Mouse (Mus musculus) kidney, postnatal 4 days (tissue): Measurements from ENCODE around the gene Cisd1.

ENCODE experiments used
- DNase-seq, 2 experiments: peaks; one replicate each; pipeline ENCODE4 v3.0.0; 2021; ENCODE audit warnings: mixed read lengths in 2 of 2

Cisd1 gene

GRCm38 (mm10) chr10:71326123-71326522, 18.6 kb downstream of the Cisd1 start:
- DNase-seq, result no peak

GRCm38 (mm10) chr10:71323669-71324068, 21.1 kb downstream of the Cisd1 start:
- no peak for DNase-seq

GRCm38 (mm10) chr10:71316497-71316896, 28.3 kb downstream of the Cisd1 start:
- no peak for DNase-seq

GRCm38 (mm10) chr10:71316056-71316455, 28.7 kb downstream of the Cisd1 start:
- DNase-seq, result no peak

GRCm38 (mm10) chr10:71314596-71314995, 30.2 kb downstream of the Cisd1 start:
- no peak for DNase-seq

- no peak for DNase-seq
These were observed 34.5 kb downstream of the Cisd1 start for GRCm38 (mm10) chr10:71310288-71310687.

- DNase-seq, result no peak
These were observed 36.6 kb downstream of the Cisd1 start for GRCm38 (mm10) chr10:71308199-71308598.

- DNase-seq, result no peak
These were observed 38.0 kb downstream of the Cisd1 start for GRCm38 (mm10) chr10:71306759-71307158.

GRCm38 (mm10) chr10:71306190-71306589, 38.6 kb downstream of the Cisd1 start:
- peak; percentile 35 to 46 for DNase-seq

GRCm38 (mm10) chr10:71302490-71302889, 42.3 kb downstream of the Cisd1 start:
- peak in 1 of 2 experiments; percentile 16 for DNase-seq

GRCm38 (mm10) chr10:71300161-71300560, 44.6 kb downstream of the Cisd1 start:
- no peak for DNase-seq

GRCm38 (mm10) chr10:71293245-71293644, 51.5 kb downstream of the Cisd1 start:
- DNase-seq, result no peak

GRCm38 (mm10) chr10:71292254-71292653, 52.5 kb downstream of the Cisd1 start:
- peak in 1 of 2 experiments; percentile 28 for DNase-seq

GRCm38 (mm10) chr10:71291801-71292200, 53.0 kb downstream of the Cisd1 start:
- no peak for DNase-seq

GRCm38 (mm10) chr10:71291179-71291661, 53.5 kb downstream of the Cisd1 start:
- peak; percentile 21 to 53 for DNase-seq

- DNase-seq, result peak; percentile 89 to 92
These were observed 59.6 kb downstream of the Cisd1 start, which contains the start of gene Ube2d1 for GRCm38 (mm10) chr10:71285126-71285580. TSS of gene Ube2d1 (minus strand) at chr10:71285262.

GRCm38 (mm10) chr10:71284511-71285125, 60.1 kb downstream of the Cisd1 start:
- DNase-seq, result peak in 1 of 2 experiments; percentile 61

GRCm38 (mm10) chr10:71284131-71284510, 60.6 kb downstream of the Cisd1 start:
- no peak for DNase-seq
